Mouse (Mus musculus) stomach, embryonic 14.5 days (tissue): ENCODE data around the gene Slc26a11. TPM values are rescaled to one million over a fixed set of nuclear protein-coding genes. Genes with fewer than 3 reads are reported as not detected.
"Not testable (repeated sequence)": the region's sequence is repeated elsewhere in the genome, so short reads cannot be mapped to it uniquely, and the experiment has no call there.

ENCODE experiments used
- ATAC-seq: fragments of 200-750 bp; cut with Nextera tagmentation; 2 replicates; pipeline ENCODE4 v1.8.0; 2017; ENCODE audit warnings: low read depth, moderate TSS enrichment; ENCODE audit not compliant: insufficient number of reproducible peaks, insufficient read depth, low FRiP score
- H3K27ac ChIP-seq: fragments of 300-500 bp; sonication (generic); 2 replicates; pipeline ENCODE4 v1.5.1; 2014; ENCODE audit warnings: mild to moderate bottlenecking, low read length, moderate library complexity, mixed read lengths
- H3K27me3 ChIP-seq: fragments of 300-500 bp; sonication (generic); 2 replicates; pipeline ENCODE4 v1.6.1; 2014; ENCODE audit warnings: low read length, control low read depth, mixed read lengths; ENCODE audit not compliant: control insufficient read depth, insufficient read depth
- H3K36me3 ChIP-seq: fragments of 300-500 bp; sonication (generic); 2 replicates; pipeline ENCODE4 v1.6.1; 2014; ENCODE audit warnings: mild to moderate bottlenecking, control low read depth, low read length, moderate library complexity, mixed read lengths; ENCODE audit not compliant: control insufficient read depth, insufficient read depth
- H3K4me1 ChIP-seq: fragments of 300-500 bp; sonication (generic); 2 replicates; pipeline ENCODE4 v1.6.1; 2014; ENCODE audit warnings: low read length, control low read depth, mixed read lengths; ENCODE audit not compliant: control insufficient read depth, insufficient read depth
- H3K4me2 ChIP-seq: fragments of 300-500 bp; sonication (generic); replicated peaks from 2 replicates; pipeline ENCODE4 v1.6.1; 2014; ENCODE audit warnings: low read depth, low read length, control low read depth
- H3K4me3 ChIP-seq: fragments of 300-500 bp; sonication (generic); 2 replicates; pipeline ENCODE4 v1.5.1; 2014; ENCODE audit warnings: low read depth, low read length, control low read depth
- H3K9ac ChIP-seq: fragments of 300-500 bp; sonication (generic); replicated peaks from 2 replicates; pipeline ENCODE4 v1.6.1; 2014; ENCODE audit warnings: low read depth, mild to moderate bottlenecking, control low read depth, low read length, moderate library complexity, mixed read lengths
- H3K9me3 ChIP-seq: fragments of 300-500 bp; sonication (generic); 2 replicates; pipeline ENCODE4 v1.6.1; 2016; ENCODE audit warnings: low read depth, low read length, control low read depth; ENCODE audit not compliant: control insufficient read depth
- WGBS: fragments of 180-500 bp; shearing (Covaris S2); extraction: QIAGEN DNeasy Blood & Tissue Kit; methylation state at CpG from one replicate; pipeline ENCODE4 v1.1.7; 2014; 5-methylcytosine and 5-hydroxymethylcytosine counted together
- polyA plus RNA-seq: library from polyadenylated mRNA; unstranded; fragments of >200 nt; fragmentation: Nextera tagmentation; extraction: Ambion mirVana; gene quantifications from 2 replicates; pipeline ENCODE4 v1.2.1, GENCODE M21; 2014

Slc26a11 gene
- polyA plus RNA-seq, 1 experiment from 2014 or later, result 9.0 TPM

DNA sequence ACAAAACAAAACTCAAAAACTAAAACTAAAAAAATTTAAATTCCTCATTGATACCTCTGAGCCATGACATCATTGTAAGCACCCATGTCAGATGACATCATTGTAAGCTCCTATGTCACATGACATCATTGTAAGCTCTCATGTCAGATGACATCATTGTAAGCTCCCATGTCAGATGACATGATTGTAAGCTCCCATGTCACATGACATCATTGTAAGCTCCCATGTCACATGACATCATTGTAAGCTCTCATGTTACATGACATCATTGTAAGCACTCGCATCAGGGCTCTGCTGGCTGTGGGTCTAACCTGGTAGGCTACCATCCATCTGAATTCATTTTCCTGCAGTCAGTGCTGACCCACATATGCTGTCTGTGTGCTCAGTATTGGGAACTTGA lies 23.2 kb downstream of the Slc26a11 start:
- no peaks in the 10 kb centered on the region for H3K4me1 ChIP-seq
- H3K4me3 ChIP-seq, result no peak overlapping the region
- ATAC-seq, result no peak
- no peaks in the 10 kb centered on the region for H3K27me3 ChIP-seq
- 0 out of 2 replicates have a peak, but pooled peaks cover 4% of the 10 kb centered on the region for H3K36me3 ChIP-seq
- no peak overlapping the region for H3K4me2 ChIP-seq
- no peak overlapping the region for H3K27ac ChIP-seq
- no peaks in the 10 kb centered on the region for H3K9me3 ChIP-seq
- no peak overlapping the region for H3K9ac ChIP-seq
- WGBS, result 93% methylated on average over 1 of the region's 1 CpGs

DNA sequence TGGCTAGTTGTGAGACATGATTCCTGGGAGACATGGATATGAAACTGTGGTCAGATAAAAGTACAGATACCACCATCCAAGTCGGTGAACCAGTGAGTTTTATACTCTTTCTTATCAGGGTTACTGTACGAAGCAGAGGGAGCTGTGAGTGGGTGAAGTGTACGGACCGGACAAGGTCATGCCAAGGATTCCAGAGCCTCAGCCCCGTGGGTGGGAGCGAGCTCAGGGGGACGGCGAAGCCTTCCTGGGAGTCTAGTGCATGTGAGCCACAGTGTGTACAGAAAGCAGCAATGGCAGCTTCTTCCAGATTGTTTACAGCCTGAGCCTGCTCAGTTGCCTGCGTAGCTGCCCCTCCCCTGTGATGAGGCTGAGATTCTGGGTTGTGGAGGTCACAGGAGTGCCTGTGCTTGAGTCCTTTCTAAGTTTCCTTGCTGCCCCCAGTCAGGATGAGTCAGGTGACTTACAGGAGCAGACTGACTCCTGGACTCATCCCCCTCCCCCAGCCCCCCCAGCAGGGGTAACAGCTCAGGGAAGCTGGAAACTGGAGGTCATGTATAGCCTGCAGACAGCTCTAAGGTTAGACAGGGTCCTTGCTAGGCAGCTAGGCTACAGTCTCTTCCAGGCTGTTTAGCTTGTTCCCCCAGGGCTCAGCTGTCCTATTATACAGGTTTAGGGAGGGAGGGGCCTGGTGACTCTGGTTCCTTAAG lies 26.4 kb downstream of the Slc26a11 start:
- Histone ChIP-seq H3K4me2 (no peak overlapping the region), H3K9ac (no peak overlapping the region), H3K4me3 (no peak overlapping the region), H3K27me3 (no peaks in the 10 kb centered on the region), H3K4me1 (no peaks in the 10 kb centered on the region), H3K9me3 (no peaks in the 10 kb centered on the region), H3K36me3 (0 out of 2 replicates have a peak, but pooled peaks cover 4% of the 10 kb centered on the region), H3K27ac (no peak overlapping the region)
- 66% methylated on average over 9 of the region's 9 CpGs for WGBS
- ATAC-seq, result no peak

DNA sequence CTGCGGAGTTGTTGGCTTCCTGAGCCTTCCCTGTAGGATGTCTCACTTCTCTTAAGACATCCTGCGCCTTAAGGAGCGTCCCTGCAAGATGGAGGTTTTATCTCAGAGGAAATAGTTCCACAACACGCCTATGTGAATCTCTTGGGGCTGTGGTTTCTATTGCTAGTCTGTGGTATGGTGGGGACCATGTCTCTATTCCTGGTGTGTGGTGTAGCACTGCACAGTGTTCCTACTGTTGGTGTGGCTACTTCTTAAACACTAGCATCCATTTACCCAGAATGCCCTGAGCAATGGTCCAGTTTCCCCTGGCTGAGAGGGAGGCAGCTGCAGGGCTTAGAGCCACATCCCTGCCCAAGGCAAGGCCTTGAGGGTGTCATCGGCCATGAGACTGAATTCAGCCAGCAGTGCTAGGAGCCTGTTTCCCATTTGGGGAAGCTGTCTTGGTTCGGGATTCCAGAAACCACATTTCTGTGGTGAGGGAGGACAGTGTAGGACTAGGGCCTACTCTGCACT lies 27.0 kb downstream of the Slc26a11 start:
- H3K4me1 ChIP-seq, result no peaks in the 10 kb centered on the region
- no peaks in the 10 kb centered on the region for H3K27me3 ChIP-seq
- no peak overlapping the region for H3K27ac ChIP-seq
- no peaks in the 10 kb centered on the region for H3K9me3 ChIP-seq
- no peak overlapping the region for H3K4me2 ChIP-seq
- H3K4me3 ChIP-seq, result no peak overlapping the region
- 79% methylated on average over 6 of the region's 6 CpGs for WGBS
- no peak for ATAC-seq
- no peak overlapping the region for H3K9ac ChIP-seq
- H3K36me3 ChIP-seq, result 0 out of 2 replicates have a peak, but pooled peaks cover 2% of the 10 kb centered on the region

DNA sequence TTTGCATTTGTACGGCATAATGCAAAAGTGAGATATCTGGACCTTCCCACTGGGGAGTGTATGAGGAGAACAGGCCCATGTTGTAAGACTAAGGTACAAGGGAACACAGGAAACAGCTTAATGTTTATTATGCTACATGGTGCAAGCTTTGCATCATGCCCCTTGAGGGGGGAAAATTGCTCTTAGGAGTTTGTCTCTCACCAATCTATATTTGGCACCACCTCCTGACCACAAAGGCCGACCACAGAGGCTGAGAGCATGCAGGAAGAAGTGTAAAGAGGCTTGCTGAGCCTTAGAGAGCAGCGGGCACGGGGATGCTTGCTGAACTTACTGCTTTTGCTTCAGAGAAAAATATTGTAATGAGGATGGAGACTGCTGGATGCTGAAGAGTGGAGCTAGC lies 29.5 kb downstream of the Slc26a11 start:
- H3K36me3 ChIP-seq, result no peaks in the 10 kb centered on the region
- no peaks in the 10 kb centered on the region for H3K9me3 ChIP-seq
- H3K4me1 ChIP-seq, result peaks cover 5% of the 10 kb centered on the region; the same call in 1 of the 2 replicates
- H3K4me2 ChIP-seq, result no peak overlapping the region
- H3K9ac ChIP-seq, result no peak overlapping the region
- no peak for ATAC-seq
- H3K4me3 ChIP-seq, result no peak overlapping the region
- H3K27me3 ChIP-seq, result no peaks in the 10 kb centered on the region
- no peak overlapping the region for H3K27ac ChIP-seq
- 82% methylated on average over 4 of the region's 4 CpGs for WGBS

DNA sequence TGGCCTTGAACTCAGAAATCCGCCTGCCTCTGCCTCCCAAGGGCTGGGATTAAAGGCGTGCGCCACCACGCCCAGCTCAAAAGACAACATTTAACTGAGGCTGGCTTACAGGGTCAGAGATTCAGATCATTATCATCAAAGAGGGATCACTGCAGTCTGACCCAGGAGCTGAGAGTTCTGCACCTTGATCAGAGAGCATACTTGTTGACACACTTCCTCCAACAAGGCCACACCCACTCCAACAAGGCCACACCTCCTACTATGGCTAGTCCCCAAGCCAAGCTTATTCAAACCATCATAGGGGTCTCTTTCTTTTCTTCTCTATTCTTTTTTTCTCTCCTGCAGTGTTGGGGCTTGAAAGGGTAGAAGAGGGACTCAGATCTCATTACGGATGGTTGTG lies 30.9 kb downstream of the Slc26a11 start:
- H3K36me3 ChIP-seq, result no peaks in the 10 kb centered on the region
- no peaks in the 10 kb centered on the region for H3K27me3 ChIP-seq
- ATAC-seq, result no peak
- H3K9me3 ChIP-seq, result no peaks in the 10 kb centered on the region
- H3K27ac ChIP-seq, result no peak overlapping the region
- peaks cover 8% of the 10 kb centered on the region; the same call in 1 of the 2 replicates for H3K4me1 ChIP-seq
- H3K4me2 ChIP-seq, result no peak overlapping the region
- WGBS, result 94% methylated on average over 5 of the region's 5 CpGs
- no peak overlapping the region for H3K9ac ChIP-seq
- H3K4me3 ChIP-seq, result no peak overlapping the region

DNA sequence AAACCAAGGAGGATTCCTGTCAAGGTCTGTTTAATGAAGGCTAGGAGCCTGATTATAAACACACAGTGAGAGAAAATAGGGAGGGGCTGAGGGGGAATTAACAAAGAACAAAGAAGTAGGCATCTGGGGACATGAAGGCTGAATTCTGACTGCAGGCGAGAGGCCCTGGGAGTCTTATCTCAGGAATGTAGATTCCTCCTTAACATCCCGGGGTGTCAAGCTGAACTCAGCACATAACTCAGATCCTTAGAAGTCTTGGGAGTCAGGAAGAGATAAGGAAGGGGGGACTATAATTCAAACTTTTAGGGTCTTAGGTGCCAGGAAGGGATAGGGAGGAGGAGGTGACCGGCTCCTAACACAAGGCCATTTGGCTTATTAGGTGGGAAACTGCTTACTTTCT lies 31.9 kb downstream of the Slc26a11 start:
- ATAC-seq, H3K36me3 ChIP-seq, H3K9me3 ChIP-seq, H3K9ac ChIP-seq, H3K4me3 ChIP-seq, H3K27ac ChIP-seq, H3K27me3 ChIP-seq, H3K4me2 ChIP-seq: not testable (repeated sequence)
- peaks cover 11% of the 10 kb centered on the region for H3K4me1 ChIP-seq
- 10% methylated on average over 3 of the region's 3 CpGs for WGBS

DNA sequence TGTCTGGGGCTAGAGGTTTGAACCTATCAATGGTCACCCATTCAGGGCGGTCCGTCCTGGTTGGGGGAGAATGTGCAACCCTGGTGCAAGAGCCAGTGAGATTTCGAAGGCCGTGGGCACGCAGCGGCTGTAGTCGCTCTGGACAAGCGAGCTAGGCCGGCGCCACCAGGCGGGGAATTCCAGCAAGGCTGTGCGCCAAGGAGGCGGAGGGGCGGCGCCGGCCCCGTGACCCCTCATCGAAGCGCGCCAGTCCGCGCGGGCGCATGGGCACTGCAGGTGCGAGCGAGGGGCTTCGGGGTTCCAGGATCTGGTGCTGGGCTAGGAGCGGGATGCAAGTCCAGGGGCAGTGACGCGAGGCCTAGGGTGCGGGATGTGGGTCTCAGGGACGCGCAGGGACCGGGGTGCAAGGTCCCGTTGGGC lies 34.5 kb downstream of the Slc26a11 start:
- peak overlapping the region; percentile 53 for H3K4me3 ChIP-seq
- H3K4me2 ChIP-seq, result peak overlapping the region; percentile 91
- peak overlapping the region; percentile 63 for H3K27ac ChIP-seq
- peak overlapping the region; percentile 37 for H3K9ac ChIP-seq
- H3K27me3 ChIP-seq, result peaks cover 3% of the 10 kb centered on the region; the same call in 1 of the 2 replicates
- peaks cover 21% of the 10 kb centered on the region for H3K4me1 ChIP-seq
- under 1% methylated on average over 35 of the region's 35 CpGs for WGBS
- H3K9me3 ChIP-seq, result no peaks in the 10 kb centered on the region
- H3K36me3 ChIP-seq, result no peaks in the 10 kb centered on the region
- ATAC-seq, result peak; percentile 57; the same call in 1 of the 2 replicates

DNA sequence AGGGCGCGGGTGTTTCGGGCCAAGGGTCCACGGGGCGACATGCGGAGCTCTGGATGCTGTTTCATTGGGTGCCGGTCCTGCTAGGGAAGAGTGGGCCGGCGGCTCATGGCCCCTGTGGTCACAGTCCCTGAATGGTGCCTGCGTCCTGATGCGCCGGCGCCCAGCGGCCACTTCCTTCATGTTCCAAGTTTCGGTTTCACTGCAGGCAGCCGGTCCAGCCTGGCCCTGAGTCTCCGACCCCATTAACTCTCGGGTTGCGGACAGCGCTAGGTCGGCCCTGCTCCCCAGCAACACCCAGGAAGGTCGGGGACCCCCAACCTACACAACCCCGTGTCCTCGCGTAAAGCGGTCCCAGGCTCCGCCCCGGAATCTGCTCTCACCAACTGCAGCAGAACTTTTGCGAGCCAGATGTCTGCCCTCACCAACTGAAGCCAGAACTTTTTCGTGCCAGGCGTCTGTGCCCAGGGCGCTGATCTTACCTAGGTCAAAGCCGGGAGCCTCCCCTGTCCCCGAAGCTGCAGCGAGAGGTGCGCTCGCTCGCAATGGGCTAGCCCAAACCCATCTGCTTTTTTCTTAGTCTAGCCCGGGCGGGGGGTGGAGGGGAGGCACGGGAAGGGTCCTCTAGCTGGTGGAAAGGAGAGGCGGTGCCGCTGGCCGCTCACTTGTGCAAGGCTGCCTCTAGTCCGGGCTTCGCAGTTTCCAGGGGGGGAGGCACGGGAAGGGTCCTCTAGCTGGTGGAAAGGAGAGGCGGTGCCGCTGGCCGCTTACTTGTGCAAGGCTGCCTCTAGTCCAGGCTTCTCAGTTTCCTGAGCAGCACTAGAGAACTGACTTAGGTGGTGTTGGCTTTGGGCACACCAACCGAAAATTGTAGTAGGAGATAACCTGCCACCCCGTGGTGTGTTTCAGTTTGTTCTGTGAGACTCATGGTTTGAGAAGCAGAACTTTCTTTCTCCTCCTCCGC lies 35.2 kb downstream of the Slc26a11 start:
- peak; percentile 25; the same call in 1 of the 2 replicates for ATAC-seq
- H3K27me3 ChIP-seq, result peaks cover 3% of the 10 kb centered on the region; the same call in 1 of the 2 replicates
- H3K4me2 ChIP-seq, result peak overlapping the region; percentile 91
- peak overlapping the region; percentile 53 for H3K4me3 ChIP-seq
- H3K4me1 ChIP-seq, result peaks cover 21% of the 10 kb centered on the region
- WGBS, result 2% methylated on average over 53 of the region's 53 CpGs
- no peaks in the 10 kb centered on the region for H3K9me3 ChIP-seq
- no peaks in the 10 kb centered on the region for H3K36me3 ChIP-seq
- peak overlapping the region; percentile 63 for H3K27ac ChIP-seq
- peak overlapping the region; percentile 37 for H3K9ac ChIP-seq
